Mouse (Mus musculus): ENCODE data around the gene Arhgap10.

GRCm38 (mm10) chr8:77442452-77442851, 75.3 kb downstream of the Arhgap10 start:
- TF ChIP-seq GATA1 (IDR thresholded peaks at IDR 0.05; ENCODE audit: low read length) (no peak), TAL1 (IDR thresholded peaks at IDR 0.05; ENCODE audit: low read length) (no peak)
